Mouse (Mus musculus): Measurements from ENCODE around the gene Hikeshi. TPM values are rescaled to one million over a fixed set of nuclear protein-coding genes. Genes with fewer than 3 reads are reported as not detected.
A peak's percentile ranks its signal among the peaks of the same experiment; 100 is the strongest.

Hikeshi gene
- 100 to 1,000 TPM; 105 to 108 TPM for total RNA-seq (2021)

- DNase-seq = peak; percentile 88 to 89
Measured at GRCm38 (mm10) chr7:89940571-89941463, at the start of gene Hikeshi. Gene Hikeshi (minus strand): TSS chr7:89941204.

GRCm38 (mm10) chr7:89984421-89984820 lies 43.4 kb upstream of the Hikeshi start:
- DNase-seq = no peak

- DNase-seq = peak in 1 of 2 experiments; percentile 4
Measured at GRCm38 (mm10) chr7:89983441-89983840, 42.4 kb upstream of the Hikeshi start.

- DNase-seq = no peak
Measured at GRCm38 (mm10) chr7:89981557-89981956, 40.6 kb upstream of the Hikeshi start.

- peak; percentile 91 to 92 for DNase-seq
Measured at GRCm38 (mm10) chr7:89980485-89981422, 39.8 kb upstream of the Hikeshi start, which contains the start of gene Eed. Gene Eed (minus strand): TSS chr7:89980983.

- no peak for DNase-seq
Measured at GRCm38 (mm10) chr7:89980133-89980484, 39.1 kb upstream of the Hikeshi start.

GRCm38 (mm10) chr7:89979432-89980130 lies 38.6 kb upstream of the Hikeshi start:
- DNase-seq = no peak

- DNase-seq = no peak
Measured at GRCm38 (mm10) chr7:89976796-89977195, 35.8 kb upstream of the Hikeshi start.

- no peak for DNase-seq
Measured at GRCm38 (mm10) chr7:89975571-89975970, 34.6 kb upstream of the Hikeshi start.

- DNase-seq = no peak
Measured at GRCm38 (mm10) chr7:89967235-89967634, 26.2 kb upstream of the Hikeshi start.

GRCm38 (mm10) chr7:89966771-89967170 lies 25.8 kb upstream of the Hikeshi start:
- no peak for DNase-seq

GRCm38 (mm10) chr7:89963135-89963534 lies 22.1 kb upstream of the Hikeshi start:
- DNase-seq = no peak

GRCm38 (mm10) chr7:89957300-89957699 lies 16.3 kb upstream of the Hikeshi start:
- no peak for DNase-seq

GRCm38 (mm10) chr7:89954261-89954660 lies 13.3 kb upstream of the Hikeshi start:
- DNase-seq = no peak

GRCm38 (mm10) chr7:89949403-89949802 lies 8.4 kb upstream of the Hikeshi start:
- no peak for DNase-seq

- no peak for DNase-seq
Measured at GRCm38 (mm10) chr7:89948026-89948425, 7.0 kb upstream of the Hikeshi start.

- no peak for DNase-seq
Measured at GRCm38 (mm10) chr7:89939497-89940353, 1.3 kb downstream of the Hikeshi start.

- DNase-seq = peak; percentile 65 to 73
Measured at GRCm38 (mm10) chr7:89923441-89924180, 17.4 kb downstream of the Hikeshi start.

GRCm38 (mm10) chr7:89917776-89918175 lies 23.2 kb downstream of the Hikeshi start:
- DNase-seq = no peak

GRCm38 (mm10) chr7:89916711-89917110 lies 24.3 kb downstream of the Hikeshi start:
- no peak for DNase-seq
